Mouse (Mus musculus): ENCODE results near the gene Arid3a.
A peak's percentile ranks its signal among the peaks of the same experiment; 100 is the strongest.

Arid3a gene

DNA sequence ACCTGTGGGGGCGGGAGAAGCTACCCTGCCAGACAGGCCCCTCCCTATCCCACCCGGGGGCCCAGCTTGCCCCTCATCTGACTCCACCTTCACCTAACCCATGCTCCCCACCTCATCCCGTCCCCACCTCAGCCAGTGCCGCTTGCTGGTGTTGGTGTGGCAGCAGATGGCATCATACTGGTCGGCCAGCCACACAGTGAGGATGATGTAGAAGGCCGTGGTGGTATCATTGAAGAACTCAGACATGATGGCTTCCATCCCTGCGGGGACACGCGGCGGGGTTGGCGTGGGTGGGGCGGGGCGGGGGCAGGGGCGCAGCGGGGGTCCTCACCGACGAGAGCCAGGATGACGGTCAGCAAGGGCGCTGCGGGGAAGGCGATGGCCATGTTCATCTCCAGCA lies 51.2 kb downstream of the Arid3a start:
- DNase-seq, result no peak

DNA sequence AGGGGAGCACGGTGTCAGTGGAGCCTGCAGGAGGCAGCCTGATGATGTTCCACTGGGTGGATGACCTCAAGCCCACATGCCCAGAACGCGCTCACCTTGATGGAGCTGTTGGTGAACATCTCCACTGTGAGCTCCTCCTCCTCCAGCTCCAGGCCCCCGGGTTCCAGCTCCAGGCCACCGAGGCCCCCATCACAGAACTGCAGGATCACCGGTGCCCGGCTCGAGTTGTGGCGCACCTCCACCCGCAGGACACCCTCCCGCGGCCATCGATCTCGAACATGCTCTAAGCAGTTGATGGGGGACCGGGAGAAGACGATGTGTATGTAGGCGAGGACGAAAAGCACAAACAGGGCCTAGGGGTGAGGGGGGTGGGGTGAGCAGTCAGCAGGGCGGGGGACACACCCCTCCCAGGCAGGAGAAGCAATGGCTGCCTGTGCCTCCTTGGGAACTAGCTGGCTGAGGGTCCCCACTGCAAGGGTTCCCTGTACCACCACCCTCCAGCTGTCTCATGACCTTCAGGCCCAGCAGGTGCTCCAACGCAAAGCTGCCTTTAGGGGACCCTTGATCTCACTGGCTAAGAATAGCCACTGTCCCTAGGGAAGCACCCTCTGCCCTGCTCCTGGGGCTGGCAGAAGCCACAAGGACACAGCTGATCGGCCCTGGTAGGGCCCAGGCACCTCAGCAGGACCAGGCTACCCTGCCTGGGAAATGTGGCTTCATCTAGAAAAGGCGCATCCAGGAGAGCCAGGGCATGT lies 52.7 kb downstream of the Arid3a start:
- no peak for DNase-seq

DNA sequence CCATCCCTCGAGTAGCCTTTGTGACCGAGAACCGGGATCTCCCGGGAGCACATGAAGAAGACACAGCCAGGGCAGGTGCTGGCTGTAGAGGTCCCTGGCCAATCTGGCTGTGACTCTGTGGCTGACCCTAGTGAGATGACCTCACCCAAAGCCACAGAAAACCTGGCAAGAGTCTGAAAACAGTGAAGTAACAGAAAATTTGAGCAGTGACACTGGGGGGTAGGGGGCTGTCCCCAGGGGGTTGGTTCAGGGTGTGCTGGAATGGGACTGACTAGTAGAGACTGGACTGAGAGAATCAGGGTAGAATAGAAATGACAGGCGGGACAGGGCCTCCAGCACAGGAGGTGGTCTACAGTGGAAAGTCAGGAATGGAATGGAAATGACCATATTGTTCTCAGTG lies 56.4 kb downstream of the Arid3a start:
- DNase-seq, result no peak

DNA sequence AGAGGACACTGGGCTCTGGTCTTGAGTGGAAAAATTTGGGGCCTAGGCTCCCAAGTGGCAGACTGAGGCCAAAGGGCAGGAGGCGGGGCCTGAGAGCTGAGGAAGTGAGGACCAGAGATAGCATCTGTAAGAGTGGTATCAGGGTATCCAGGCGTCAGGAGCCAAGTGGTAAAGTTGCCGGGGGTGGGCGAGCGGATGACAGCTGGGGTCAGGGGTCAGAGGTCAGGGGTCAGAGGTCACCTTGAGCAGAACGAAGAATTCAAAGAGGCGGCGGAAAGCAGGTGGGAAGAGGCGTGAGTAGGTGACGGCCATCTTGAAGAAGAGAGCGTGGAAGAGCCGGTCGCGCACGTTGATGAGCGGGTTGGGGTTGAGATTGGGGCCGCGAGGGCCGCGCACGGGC lies 56.8 kb downstream of the Arid3a start:
- peak; percentile 84 for DNase-seq

DNA sequence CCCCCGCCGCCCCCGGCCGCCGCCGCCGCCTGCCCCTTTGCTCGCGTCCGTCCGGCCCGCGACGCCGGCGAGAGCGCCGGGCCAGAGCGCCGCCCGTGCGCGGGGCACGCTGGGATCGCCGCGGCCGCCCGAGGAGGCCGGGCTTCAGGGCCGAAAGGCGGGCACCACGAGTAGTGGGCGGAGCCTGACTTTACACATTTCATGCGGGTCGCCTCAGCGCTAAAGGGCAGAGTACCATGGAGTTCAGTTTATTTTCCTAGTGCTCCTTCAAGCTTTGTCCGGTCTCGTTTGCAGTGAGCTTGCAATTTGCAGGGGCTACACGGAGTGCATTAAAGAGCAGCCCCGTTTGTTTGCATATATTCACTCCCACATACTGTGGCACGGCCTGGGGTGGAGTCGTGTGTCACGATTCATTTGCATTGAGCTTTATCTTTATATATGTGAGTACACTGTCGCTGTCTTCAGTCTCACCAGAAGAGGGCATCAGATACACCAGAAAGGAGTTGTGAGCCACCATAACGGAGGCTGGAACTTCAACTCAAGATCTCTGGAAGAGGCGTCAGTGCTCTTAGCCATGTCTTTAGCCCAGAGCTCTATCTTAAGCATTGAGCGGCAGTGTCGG lies 57.5 kb downstream of the Arid3a start, which contains the start of gene Tmem259:
Tmem259 (minus strand) TSS at position 136 of the 622 bp plus-strand sequence.
- peak; percentile 92 for DNase-seq

DNA sequence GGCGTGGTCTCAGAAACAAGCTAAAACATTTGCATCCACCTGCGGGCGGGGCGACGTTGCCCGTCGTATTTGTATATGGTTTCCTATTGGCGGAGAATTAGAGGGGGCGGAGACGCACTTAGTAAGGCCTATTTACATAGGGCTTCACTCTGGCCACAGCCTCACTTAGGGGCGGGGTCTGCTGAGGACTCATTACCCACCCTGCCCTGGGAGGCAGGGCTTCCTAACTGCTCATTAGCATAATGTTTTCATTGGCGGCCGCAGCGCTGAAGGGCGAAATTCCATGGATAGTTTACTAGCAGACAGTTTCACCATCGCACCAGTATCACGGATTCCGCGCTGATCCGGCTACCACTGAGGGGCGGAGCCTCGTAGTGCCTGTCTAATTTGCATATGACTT lies 58.0 kb downstream of the Arid3a start:
- DNase-seq, result peak; percentile 98

DNA sequence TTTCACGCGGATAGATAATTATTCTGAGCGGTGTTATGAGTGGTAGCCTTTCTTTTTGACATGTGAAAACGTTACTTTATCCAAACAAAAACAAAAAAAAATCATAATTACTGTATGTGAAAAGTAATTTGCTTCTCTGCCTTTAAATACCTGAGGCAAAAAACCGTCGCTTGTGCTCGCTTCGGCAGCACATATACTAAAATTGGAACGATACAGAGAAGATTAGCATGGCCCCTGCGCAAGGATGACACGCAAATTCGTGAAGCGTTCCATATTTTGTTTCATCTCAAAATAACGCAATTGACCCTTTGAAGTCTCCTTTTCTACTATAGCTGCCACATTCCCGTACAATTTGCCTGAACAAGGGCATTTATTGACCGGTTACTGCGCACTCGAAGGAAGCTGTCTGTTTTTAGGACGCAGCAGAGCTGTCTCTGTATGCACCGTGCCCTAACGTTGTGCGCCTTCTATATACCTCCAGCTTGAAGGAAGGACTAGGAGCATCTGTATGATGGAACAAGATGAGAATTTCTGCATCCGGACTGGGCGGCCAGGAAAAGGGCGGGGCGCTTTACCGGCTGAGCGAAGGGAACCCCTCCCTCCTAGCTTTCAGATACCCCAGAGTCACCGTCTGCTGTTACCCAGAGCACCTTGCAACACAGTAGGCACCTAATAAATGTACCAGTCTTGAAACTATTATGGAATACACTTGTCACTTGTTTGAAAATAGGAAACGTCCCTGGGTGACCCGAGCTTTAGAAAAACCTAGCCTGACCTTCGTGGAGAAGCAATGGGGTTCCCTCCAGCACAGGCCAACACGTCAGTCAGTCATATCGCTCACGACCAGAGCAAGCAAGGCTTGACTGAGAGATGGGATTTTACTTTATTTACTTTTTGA lies 58.7 kb downstream of the Arid3a start:
- DNase-seq, result peak; percentile 88

DNA sequence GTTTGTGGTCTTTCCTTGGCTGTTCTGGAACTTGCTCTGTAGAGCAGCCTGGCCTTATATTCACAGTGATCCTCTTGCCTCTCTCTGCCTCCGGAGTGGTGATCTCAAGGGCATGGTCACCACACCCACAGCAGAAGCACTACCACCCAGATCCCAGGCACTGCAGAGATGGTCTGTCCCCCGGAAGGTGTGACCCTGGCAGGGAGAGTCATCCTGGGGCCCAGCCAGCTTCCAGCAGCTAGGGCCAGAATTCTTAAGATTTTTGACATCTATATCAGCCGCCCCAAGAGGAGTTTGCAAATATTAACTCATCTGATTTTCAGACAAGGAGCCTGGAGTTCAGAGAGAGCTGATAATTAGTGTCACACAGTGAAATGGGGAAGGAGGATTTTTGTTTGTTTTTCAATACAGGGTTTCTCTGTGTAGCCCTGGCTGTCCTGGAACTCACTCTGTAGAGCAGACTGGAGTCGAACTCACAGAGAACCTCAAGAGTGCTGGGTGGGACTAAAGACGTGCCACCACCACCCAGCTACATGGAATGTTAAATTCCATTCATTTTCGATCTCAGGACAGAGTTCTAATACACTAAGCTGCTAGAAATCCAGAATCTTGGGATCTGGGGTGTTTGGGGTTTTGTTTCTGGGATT lies 59.5 kb downstream of the Arid3a start:
- DNase-seq, result peak; percentile 81

DNA sequence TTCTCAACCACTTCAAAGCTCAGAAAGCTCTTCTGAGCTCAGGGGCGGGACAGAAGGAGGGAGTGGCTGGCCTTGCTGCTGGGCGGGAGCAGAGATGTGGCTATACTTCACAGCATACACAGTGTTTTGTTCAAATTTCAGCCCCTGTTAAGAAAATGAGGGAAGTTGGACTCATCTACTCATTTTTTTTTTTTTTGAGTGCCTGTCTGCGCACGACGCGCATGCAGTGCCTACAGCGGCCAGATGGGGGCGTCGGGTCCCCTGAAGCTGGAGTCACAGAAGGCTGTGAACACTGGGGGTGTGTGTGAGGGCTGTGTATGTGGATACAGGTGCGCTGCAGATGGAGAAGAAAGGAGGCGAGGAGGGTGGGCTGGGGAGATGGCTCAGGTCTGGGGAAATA lies 60.1 kb downstream of the Arid3a start:
- DNase-seq, result peak; percentile 85

DNA sequence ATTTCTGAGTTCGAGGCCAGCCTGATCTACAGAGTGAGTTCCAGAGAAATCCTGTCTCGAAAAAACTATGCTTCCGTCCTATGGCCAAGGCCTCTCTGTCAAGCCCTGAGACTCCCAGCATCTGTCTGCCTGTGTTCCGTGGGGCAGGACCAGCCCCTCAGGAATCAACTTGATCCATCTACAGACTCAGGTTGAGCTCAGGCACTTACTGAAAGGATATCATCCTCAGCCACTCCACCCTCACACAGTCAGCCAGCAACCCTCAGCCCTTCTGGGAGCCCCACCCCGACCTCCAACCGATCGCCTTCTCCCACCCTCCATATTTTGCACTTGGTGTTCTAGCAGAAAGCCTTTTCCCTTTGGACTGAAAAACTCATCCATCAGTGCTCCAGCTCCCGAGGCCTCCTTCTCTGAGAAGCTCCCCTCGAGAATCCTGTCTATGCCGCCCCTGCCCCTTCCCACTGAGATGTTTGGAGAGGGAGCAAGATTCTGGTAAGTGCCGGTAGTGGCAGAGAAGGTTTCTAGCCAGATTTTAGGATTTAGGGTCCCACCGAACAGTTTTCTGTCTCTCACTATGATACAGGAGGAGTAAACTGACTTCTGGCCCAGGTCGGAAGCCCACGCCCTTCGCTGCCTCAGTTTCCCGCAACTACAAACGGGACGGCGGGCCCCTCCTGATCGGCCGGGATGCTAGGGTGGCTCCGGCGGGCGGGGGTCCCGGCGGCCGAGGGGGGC lies 61.1 kb downstream of the Arid3a start:
- DNase-seq, result no peak

DNA sequence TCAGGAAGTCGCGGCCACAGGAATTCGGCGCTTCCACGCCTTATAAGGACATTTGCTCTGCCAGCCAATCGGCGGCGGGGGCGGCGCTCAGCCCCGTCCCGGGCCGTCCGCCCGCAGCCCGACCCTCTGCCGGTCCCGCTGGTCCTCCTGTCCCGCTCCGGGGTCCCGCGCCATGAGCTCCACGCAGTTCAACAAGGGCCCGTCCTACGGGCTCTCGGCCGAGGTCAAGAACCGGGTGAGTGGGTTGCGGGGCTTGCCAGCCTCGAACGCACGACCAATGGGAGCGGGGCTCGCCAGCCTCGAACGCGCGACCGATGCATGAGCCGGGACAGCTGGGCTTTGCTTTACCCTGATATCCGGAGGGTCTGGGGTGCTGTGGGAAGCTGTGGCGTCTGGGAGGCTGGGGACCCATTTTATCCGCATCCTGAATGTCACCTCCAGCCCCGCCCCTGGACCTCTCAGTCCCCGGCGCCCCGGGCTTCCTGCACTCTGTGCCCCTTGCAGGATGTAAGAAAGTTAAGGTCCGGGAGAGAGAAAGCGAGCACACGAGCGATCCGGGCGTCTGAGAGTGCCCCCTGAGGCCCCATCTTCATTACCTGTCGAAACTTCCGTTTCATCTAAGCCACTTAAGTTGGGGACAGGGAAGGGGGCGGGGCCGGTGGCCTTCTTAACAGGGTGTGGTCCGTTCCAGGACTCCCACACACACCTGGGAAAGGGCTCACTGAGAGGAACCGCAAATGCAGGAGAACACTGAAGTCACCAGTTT lies 61.8 kb downstream of the Arid3a start, which contains the start of gene Cnn2:
Cnn2 (plus strand) TSS at position 79 of the 766 bp plus-strand sequence.
- peak; percentile 71 for DNase-seq

DNA sequence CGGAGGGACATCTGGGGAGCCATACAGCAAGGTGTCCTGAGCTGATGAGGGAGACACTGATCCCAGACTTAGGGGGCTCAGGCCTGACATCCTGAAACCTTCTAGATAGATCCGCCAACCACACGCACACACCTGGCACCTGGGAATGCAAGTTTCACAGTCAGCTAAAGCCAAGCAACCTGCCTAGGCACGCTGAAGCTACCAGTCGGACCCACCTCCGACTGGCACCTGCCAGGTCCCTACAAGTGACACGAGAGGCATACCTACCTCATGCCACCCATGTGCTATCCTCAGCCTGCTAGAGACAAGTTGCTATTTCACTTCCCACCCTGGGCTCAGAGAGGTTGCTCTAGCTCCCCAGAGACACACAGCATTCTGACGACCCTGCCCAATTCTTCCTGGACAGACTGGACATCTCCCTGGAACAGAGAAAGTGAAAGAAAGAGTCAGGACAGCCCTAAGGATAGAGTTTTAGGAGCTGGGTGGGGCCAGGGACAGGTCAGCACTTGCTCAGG lies 62.5 kb downstream of the Arid3a start:
- DNase-seq, result no peak

DNA sequence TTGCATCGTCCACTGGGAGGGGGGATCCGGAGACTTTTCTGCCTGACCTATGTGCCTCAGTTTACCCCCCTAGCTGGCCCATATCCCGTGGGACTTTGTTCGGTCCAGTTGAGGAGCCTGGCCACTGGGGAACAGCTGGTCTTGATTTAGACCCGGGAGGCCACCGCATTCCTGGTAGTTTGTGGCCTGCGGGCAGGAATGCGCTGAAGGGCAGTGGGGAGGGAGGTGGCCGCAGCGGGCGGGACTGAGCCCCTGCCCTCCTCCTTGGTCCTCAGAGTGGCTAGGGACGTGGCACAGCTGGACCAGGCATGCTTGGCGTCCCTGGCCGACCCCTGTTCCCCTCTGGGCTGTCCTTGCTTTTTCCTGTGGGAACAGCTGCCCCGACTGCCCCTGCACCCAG lies 63.0 kb downstream of the Arid3a start:
- DNase-seq, result no peak

DNA sequence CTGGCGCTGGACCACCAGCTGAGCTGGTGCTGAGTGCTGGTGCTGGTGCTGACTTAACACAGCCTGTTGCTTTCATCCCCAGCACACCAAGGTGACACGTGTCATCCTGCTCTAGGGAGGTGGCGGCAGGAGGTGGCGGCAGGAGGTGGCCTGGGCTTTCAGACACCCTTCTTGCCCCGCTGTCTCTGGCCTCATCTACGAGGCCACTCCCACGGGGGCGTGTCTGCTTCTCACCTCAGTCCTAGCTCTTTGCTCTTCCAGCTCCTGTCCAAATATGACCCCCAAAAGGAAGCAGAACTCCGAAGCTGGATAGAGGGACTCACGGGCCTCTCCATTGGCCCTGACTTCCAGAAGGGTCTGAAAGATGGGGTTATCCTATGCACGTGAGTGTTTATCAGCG lies 64.3 kb downstream of the Arid3a start:
- DNase-seq, result no peak

DNA sequence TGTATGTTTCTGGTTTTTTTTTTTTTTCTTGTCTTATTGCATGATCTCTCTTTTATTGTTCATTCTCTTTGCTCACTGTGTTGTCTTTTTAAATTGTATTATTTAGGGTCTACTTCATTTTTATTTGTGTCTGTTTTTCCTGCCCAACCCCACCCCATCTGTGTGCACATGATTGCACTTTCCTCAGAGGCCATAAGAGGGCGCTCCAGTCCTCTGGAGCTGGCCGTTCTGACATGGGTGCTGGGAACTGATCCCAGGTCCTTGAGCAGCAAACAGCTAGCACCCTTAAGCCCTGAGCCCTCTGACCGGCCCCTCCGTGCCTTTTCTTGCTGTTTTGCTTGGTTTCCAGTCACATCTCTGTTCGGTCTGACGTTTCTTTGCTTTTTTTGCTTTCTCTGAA lies 64.7 kb downstream of the Arid3a start:
- DNase-seq, result no peak

DNA sequence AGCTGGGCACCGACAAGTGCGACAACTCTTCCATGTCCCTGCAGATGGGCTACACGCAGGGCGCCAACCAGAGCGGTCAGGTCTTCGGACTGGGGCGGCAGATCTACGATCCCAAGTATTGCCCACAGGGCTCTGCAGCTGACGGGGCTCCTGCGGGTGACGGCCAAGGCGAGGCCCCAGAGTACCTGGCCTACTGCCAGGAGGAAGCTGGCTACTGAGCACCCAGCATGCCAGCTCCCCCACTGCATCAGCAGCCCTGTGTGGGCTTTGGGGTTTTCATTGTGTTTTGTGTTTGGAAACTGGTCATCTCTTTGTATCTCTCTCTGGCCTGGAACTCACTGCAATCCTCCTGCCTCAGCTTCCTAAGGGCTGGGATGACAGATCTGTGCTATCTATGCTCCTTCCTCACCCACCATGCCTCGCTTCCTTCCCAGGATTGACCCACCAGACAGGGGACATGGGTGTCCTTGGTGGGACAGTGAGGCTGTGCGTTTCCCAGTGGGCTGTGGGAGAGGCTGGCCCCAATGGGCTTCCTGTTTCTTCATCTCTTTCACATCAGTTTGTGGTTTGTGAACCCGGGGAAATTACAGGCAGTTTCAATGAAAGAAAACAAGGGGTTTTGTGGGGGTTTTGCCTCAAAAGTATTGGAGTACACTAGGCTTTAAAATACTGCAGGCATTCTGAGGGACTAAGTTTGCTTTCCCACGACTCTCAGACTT lies 67.7 kb downstream of the Arid3a start:
- DNase-seq, result no peak

DNA sequence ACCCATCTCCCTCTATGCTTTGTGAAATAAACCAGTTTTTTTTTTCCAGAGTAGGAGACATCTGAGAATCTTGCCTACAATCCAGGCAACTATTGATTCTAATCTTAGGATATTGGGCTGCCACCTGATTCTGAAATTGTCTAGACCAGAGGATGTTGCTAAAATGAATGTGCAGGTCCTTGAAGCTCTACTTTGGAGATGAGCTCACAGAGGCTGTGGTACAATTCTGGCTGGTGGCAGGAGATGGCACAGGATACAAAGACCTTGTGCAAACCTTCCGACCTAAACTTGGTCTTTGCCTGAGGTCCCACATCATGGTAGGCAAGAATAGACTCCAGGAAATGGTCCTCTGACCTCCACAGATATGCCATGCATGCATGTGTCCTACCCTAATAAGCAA lies 68.8 kb downstream of the Arid3a start:
- no peak for DNase-seq

DNA sequence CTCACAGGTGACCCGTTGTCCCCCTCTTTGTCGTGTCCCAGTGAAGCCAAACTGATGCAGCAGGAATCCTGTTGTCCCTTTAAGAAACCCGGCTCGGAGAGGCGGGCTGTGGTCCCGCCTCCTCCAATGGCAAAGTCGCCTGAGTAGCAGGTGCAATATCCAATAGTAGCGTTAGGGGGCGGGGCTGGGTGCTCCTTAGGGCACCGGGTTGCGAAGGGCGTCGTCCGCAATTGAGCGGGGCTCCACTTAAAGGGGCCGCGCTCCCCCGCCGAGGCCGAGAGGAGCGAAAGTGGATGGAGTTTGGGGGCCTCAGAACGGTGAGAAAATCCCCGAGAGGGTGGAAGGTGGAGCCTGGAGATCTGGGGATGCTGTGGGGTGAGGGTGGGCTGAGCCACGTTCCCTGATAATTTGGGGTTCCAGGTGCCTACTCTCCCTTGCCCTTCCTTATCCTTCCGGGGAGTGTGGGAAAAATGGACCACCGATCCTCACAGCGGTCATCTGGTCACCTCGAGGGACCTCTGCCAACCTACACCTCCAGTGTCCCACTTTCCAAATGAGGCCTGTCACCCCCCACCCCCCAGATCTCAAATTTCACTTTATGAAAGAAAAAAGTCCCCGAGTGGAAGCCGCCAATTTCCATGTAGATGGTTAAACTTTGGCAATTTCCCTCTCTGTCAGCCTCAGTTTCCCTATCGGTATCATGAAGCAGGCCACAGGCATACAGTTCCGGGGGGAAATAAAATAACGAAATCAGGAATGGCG lies 69.6 kb downstream of the Arid3a start, which contains the start of gene Abca7:
Abca7 (plus strand) TSS at position 223 of the 762 bp plus-strand sequence.
- peak; percentile 98 for DNase-seq

DNA sequence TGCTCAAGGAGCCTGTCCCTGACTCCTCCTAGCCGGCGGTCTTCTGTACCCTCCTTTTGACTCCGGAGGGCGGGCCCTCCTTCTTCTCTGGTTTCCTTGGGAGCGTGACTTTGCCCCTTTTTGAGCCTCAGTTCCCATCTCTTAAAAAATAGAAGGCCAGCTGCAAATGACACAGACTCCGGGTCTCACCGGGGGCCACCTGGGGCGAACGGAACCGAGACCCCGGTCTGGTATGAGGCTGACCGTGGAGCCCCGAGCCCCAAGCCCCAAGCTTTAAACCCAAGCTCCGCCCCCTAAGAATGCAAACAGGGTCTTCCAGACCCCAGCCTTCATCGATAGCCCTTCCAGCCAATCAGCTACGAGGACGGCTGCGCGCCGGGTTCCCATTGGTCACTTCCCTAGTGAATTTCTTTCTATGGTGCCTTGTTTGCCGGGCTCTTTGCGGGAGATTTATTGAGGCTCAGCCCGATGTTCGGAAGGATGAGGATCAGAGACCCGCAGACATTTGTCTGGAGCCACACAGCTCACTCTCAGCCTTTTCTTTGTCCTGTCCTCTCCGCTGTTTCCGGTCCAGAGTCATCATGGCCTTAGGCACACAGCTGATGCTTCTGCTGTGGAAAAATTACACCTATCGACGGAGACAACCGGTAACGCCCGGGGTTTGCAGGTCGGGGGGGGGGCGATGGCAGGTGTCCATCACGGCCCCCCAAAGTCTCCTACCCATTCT lies 70.4 kb downstream of the Arid3a start:
- peak; percentile 91 for DNase-seq

All from liver (tissue).